Mouse (Mus musculus) midbrain, embryonic 15.5 days (tissue): Measurements from ENCODE around the gene Serac1. TPM values are rescaled to one million over a fixed set of nuclear protein-coding genes. Genes with fewer than 3 reads are reported as not detected.

Source experiments
- ATAC-seq: fragments of 200-750 bp; cut with Nextera tagmentation; replicated peaks from 2 replicates; pipeline ENCODE4 v1.8.0; 2017; ENCODE audit warnings: moderate TSS enrichment
- H3K27ac ChIP-seq: fragments of 300-500 bp; sonication (generic); 2 replicates; pipeline ENCODE4 v1.5.1; 2015; ENCODE audit warnings: mild to moderate bottlenecking, inconsistent platforms
- H3K27me3 ChIP-seq: fragments of 300-500 bp; sonication (generic); replicated peaks from 2 replicates; pipeline ENCODE4 v1.6.1; 2015; ENCODE audit warnings: inconsistent platforms
- H3K36me3 ChIP-seq: fragments of 300-500 bp; sonication (generic); replicated peaks from 2 replicates; pipeline ENCODE4 v1.6.1; 2015; ENCODE audit warnings: inconsistent platforms
- H3K4me1 ChIP-seq: fragments of 300-500 bp; sonication (generic); 2 replicates; pipeline ENCODE4 v1.6.1; 2015; ENCODE audit warnings: inconsistent platforms
- H3K4me2 ChIP-seq: fragments of 300-500 bp; sonication (generic); 2 replicates; pipeline ENCODE4 v1.6.1; 2015; ENCODE audit warnings: inconsistent platforms, mild to moderate bottlenecking, moderate library complexity
- H3K4me3 ChIP-seq: fragments of 300-500 bp; sonication (generic); 2 replicates; pipeline ENCODE4 v1.5.1; 2015; ENCODE audit warnings: mild to moderate bottlenecking, inconsistent platforms
- H3K9ac ChIP-seq: fragments of 300-500 bp; sonication (generic); 2 replicates; pipeline ENCODE4 v1.6.1; 2015; ENCODE audit warnings: mild to moderate bottlenecking, inconsistent platforms
- H3K9me3 ChIP-seq: fragments of 300-500 bp; sonication (generic); 2 replicates; pipeline ENCODE4 v1.6.1; 2016; ENCODE audit warnings: inconsistent platforms
- WGBS: fragments of 180-500 bp; shearing (Covaris S2); methylation state at CpG from one replicate; pipeline ENCODE4 v1.1.7; 2015; ENCODE audit warnings: mixed read lengths; 5-methylcytosine and 5-hydroxymethylcytosine counted together
- polyA plus RNA-seq: library from polyadenylated mRNA; unstranded; fragments of >200 nt; fragmentation: Nextera tagmentation; extraction: Ambion mirVana; gene quantifications from 2 replicates; pipeline ENCODE4 v1.2.1, GENCODE M21; 2015

Serac1 gene
- polyA plus RNA-seq, 1 experiment from 2014 or later = 14.8 TPM

GRCm38 (mm10) chr17:6000864-6001319, 78.6 kb downstream of the Serac1 start:
- H3K9ac ChIP-seq = no peak overlapping the region
- no peak overlapping the region for H3K4me3 ChIP-seq
- H3K27me3 ChIP-seq = no peaks in the 10 kb centered on the region
- H3K9me3 ChIP-seq = no peaks in the 10 kb centered on the region
- no peak for ATAC-seq
- H3K27ac ChIP-seq = no peak overlapping the region
- H3K36me3 ChIP-seq = no peaks in the 10 kb centered on the region
- no peak overlapping the region for H3K4me2 ChIP-seq
- H3K4me1 ChIP-seq = peaks cover 5% of the 10 kb centered on the region
- WGBS = 88% methylated on average over 8 of the region's 8 CpGs

GRCm38 (mm10) chr17:5999039-5999543, 80.5 kb downstream of the Serac1 start:
- no peak overlapping the region for H3K4me3 ChIP-seq
- no peaks in the 10 kb centered on the region for H3K4me1 ChIP-seq
- no peak overlapping the region for H3K9ac ChIP-seq
- H3K9me3 ChIP-seq = no peaks in the 10 kb centered on the region
- H3K27ac ChIP-seq = no peak overlapping the region
- no peaks in the 10 kb centered on the region for H3K36me3 ChIP-seq
- H3K4me2 ChIP-seq = no peak overlapping the region
- 82% methylated on average over 5 of the region's 5 CpGs for WGBS
- no peak for ATAC-seq
- H3K27me3 ChIP-seq = no peaks in the 10 kb centered on the region

GRCm38 (mm10) chr17:5998235-5998500, 81.4 kb downstream of the Serac1 start:
- H3K36me3 ChIP-seq = no peaks in the 10 kb centered on the region
- no peak overlapping the region for H3K4me2 ChIP-seq
- no peaks in the 10 kb centered on the region for H3K27me3 ChIP-seq
- H3K9me3 ChIP-seq = no peaks in the 10 kb centered on the region
- H3K9ac ChIP-seq = no peak overlapping the region
- H3K4me3 ChIP-seq = no peak overlapping the region
- ATAC-seq = no peak
- no peak overlapping the region for H3K27ac ChIP-seq
- no peaks in the 10 kb centered on the region for H3K4me1 ChIP-seq

- Histone ChIP-seq H3K9me3 (no peaks in the 10 kb centered on the region), H3K4me1 (no peaks in the 10 kb centered on the region), H3K27me3 (no peaks in the 10 kb centered on the region), H3K4me2 (no peak overlapping the region), H3K36me3 (no peaks in the 10 kb centered on the region), H3K27ac (no peak overlapping the region), H3K9ac (no peak overlapping the region), H3K4me3 (no peak overlapping the region)
- 76% methylated on average over 16 of the region's 16 CpGs for WGBS
- no peak for ATAC-seq
Observed at GRCm38 (mm10) chr17:5997380-5998234, 81.9 kb downstream of the Serac1 start.

GRCm38 (mm10) chr17:5996589-5996988, 83.0 kb downstream of the Serac1 start:
- H3K4me3 ChIP-seq = no peak overlapping the region
- no peak overlapping the region for H3K4me2 ChIP-seq
- H3K27me3 ChIP-seq = no peaks in the 10 kb centered on the region
- 87% methylated on average over 14 of the region's 14 CpGs for WGBS
- no peak overlapping the region for H3K9ac ChIP-seq
- no peaks in the 10 kb centered on the region for H3K4me1 ChIP-seq
- H3K9me3 ChIP-seq = no peaks in the 10 kb centered on the region
- no peak for ATAC-seq
- H3K27ac ChIP-seq = no peak overlapping the region
- H3K36me3 ChIP-seq = no peaks in the 10 kb centered on the region

- WGBS = 88% methylated on average over 6 of the region's 6 CpGs
- H3K4me3 ChIP-seq = no peak overlapping the region
- H3K4me1 ChIP-seq = no peaks in the 10 kb centered on the region
- H3K9me3 ChIP-seq = no peaks in the 10 kb centered on the region
- H3K4me2 ChIP-seq = no peak overlapping the region
- H3K36me3 ChIP-seq = no peaks in the 10 kb centered on the region
- no peak overlapping the region for H3K27ac ChIP-seq
- no peaks in the 10 kb centered on the region for H3K27me3 ChIP-seq
- no peak overlapping the region for H3K9ac ChIP-seq
- no peak for ATAC-seq
Observed at GRCm38 (mm10) chr17:5994606-5995005, 84.9 kb downstream of the Serac1 start.

- Histone ChIP-seq H3K9me3 (no peaks in the 10 kb centered on the region), H3K27ac (no peak overlapping the region), H3K36me3 (no peaks in the 10 kb centered on the region), H3K9ac (no peak overlapping the region), H3K4me2 (no peak overlapping the region), H3K4me3 (no peak overlapping the region), H3K4me1 (no peaks in the 10 kb centered on the region), H3K27me3 (no peaks in the 10 kb centered on the region)
- 72% methylated on average over 3 of the region's 3 CpGs for WGBS
- ATAC-seq = no peak
Observed at GRCm38 (mm10) chr17:5993581-5994260, 85.8 kb downstream of the Serac1 start.

GRCm38 (mm10) chr17:5992866-5993580, 86.5 kb downstream of the Serac1 start:
- H3K4me3 ChIP-seq = no peak overlapping the region
- WGBS = 79% methylated on average over 5 of the region's 5 CpGs
- no peaks in the 10 kb centered on the region for H3K27me3 ChIP-seq
- H3K36me3 ChIP-seq = no peaks in the 10 kb centered on the region
- no peak overlapping the region for H3K27ac ChIP-seq
- H3K4me1 ChIP-seq = 0 out of 2 replicates have a peak, but pooled peaks cover 2% of the 10 kb centered on the region
- no peaks in the 10 kb centered on the region for H3K9me3 ChIP-seq
- no peak overlapping the region for H3K9ac ChIP-seq
- H3K4me2 ChIP-seq = no peak overlapping the region
- ATAC-seq = no peak

Other genes with a start within 250 kb of the Serac1 start
- 6.9 and 7.9 TPM in 2 replicates for gene Snx9, start 238.4 kb downstream of the Serac1 start, polyA plus RNA-seq
- gene Synj2, start 138.5 kb downstream of the Serac1 start, polyA plus RNA-seq = 0.79 and 0.86 TPM in 2 replicates
- 191 and 196 TPM in 2 replicates for gene Gtf2h5, start within 50 bp of the Serac1 start, polyA plus RNA-seq
- gene Tulp4, start 26.7 kb upstream of the Serac1 start, polyA plus RNA-seq = 164 and 166 TPM in 2 replicates
- gene Tmem181a, start 177.1 kb upstream of the Serac1 start, polyA plus RNA-seq = 51.9 and 57.8 TPM in 2 replicates
- gene Dynlt1a, start 237.8 kb upstream of the Serac1 start, polyA plus RNA-seq = 55.4 and 59.4 TPM in 2 replicates